ENCODE assay signal across 10 mouse cellular contexts in genomic region chr7:112984704-112985577, GRCm38 (mm10). TPM values are rescaled to one million over a fixed set of nuclear protein-coding genes. Genes with fewer than 3 reads are reported as not detected.
DNase-seq lines count a peak whose midpoint lies in the region; TF ChIP-seq lines count a peak whose summit lies in the region.
"Had no signal": no experiment of that assay in that cellular context is flagged by ENCODE, and none has a peak within 500 bp of the region (broad histone marks: within the 10 kb centered on the region; RNA-seq: fewer than 3 reads in every experiment).

No protein-coding gene starts in this region.

- H3K4me3 ChIP-seq in liver, adult 2 months (ENCODE audit: insufficient read depth, low read depth, low read length): no peak overlapping the region
- no peak overlapping the region for H3K4me3 ChIP-seq in lung, adult 2 months (replicated peaks; ENCODE audit: extremely low read depth, low read depth, low read length)

- H3K27ac ChIP-seq in liver, adult 2 months (replicated peaks; ENCODE audit: insufficient read depth, low read depth, low read length): no peak overlapping the region

- 51% methylated on average over 17 of the region's 17 CpGs for WGBS in liver, adult 2 months
- 45% methylated on average over 17 of the region's 17 CpGs for WGBS in lung, adult 2 months

- no peaks in the 10 kb centered on the region for H3K4me1 ChIP-seq in liver, adult 2 months (ENCODE audit: control insufficient read depth, insufficient read depth, low read length)
- peaks cover 4% of the 10 kb centered on the region for H3K4me1 ChIP-seq in lung, adult 2 months (ENCODE audit: control insufficient read depth, insufficient read depth, low read length)

- H3K27me3 ChIP-seq in liver, adult 2 months (ENCODE audit: control insufficient read depth, insufficient read depth, low read length): no peaks in the 10 kb centered on the region

- TF ChIP-seq CTCF in liver, adult 2 months (IDR thresholded peaks at IDR 0.05; ENCODE audit: low read depth, low read length): no peak
- TF ChIP-seq CTCF in lung, adult 2 months (IDR thresholded peaks at IDR 0.05; ENCODE audit: insufficient read depth, low read length): no peak

- no peaks in the 10 kb centered on the region for H3K79me2 ChIP-seq in liver, adult 2 months (ENCODE audit: control insufficient read depth, insufficient read depth, low read length)

- no peak overlapping the region for H3K9ac ChIP-seq in liver, adult 2 months (ENCODE audit: low read depth, low read length)

- H3K36me3 ChIP-seq in liver, adult 2 months (ENCODE audit: control insufficient read depth, insufficient read depth, low read length): no peaks in the 10 kb centered on the region

- peak; percentile 1 for DNase-seq in liver, adult 2 months (ENCODE audit: extremely low read depth, low read depth, low spot score)
- no peak for DNase-seq in liver
- peak; percentile 46 for DNase-seq in fibroblast of lung, adult 2 months (ENCODE audit: low read depth)
- peak; percentile 13 for DNase-seq in lung, adult 2 months
- DNase-seq in testis, postnatal 10 days (ENCODE audit: low spot score): peak; percentile 47
- no peak for DNase-seq in c-Kit-positive CD71-positive TER-119-positive erythroid progenitor cells, embryonic 14.5 days (ENCODE audit: low spot score)
- no peak for DNase-seq in left cerebral cortex, adult 11 months (ENCODE audit: low spot score)
- DNase-seq: thymus, adult 18-20 months had no signal

- TF ChIP-seq POLR2A in liver, adult 2 months (IDR thresholded peaks at IDR 0.05; ENCODE audit: extremely low read depth, insufficient read depth, low read length): no peak
- TF ChIP-seq POLR2A in lung, adult 2 months (IDR thresholded peaks at IDR 0.05; ENCODE audit: borderline replicate concordance, extremely low read depth, low read depth, low read length): no peak

RNA-seq across cellular contexts. Expression of gene Rassf10, which starts 31.2 kb away (rescaled TPM):
- total RNA-seq in liver, adult 2 months (2014; rRNA removed): under 0.01 and 0.07 TPM in 2 replicates
- 0.02 and 0.05 TPM in 2 replicates for polyA plus RNA-seq in liver, adult 2 months (2012; rRNA removed)
- 1.7 and 2.2 TPM in 2 replicates for polyA plus RNA-seq in lung, adult 2 months (2012; rRNA removed)
- total RNA-seq: common myeloid progenitor, adult 5-6 weeks had no signal
- polyA plus RNA-seq: liver, embryonic 16.5 days had no signal

Comparison
In these comparisons a context has a peak if more than half of its experiments do, and no peak if none do; other contexts are left out.
1. DNase-seq: peak in liver, adult 2 months (single experiment), fibroblast of lung, adult 2 months (single experiment), lung, adult 2 months (single experiment) and testis, postnatal 10 days (single experiment); none in liver (single experiment), c-Kit-positive CD71-positive TER-119-positive erythroid progenitor cells, embryonic 14.5 days (single experiment) and left cerebral cortex, adult 11 months (single experiment).